Mouse (Mus musculus): ENCODE data around the gene Selenot. TPM values are rescaled to one million over a fixed set of nuclear protein-coding genes. Genes with fewer than 3 reads are reported as not detected.

Gene Selenot
- total RNA-seq, 2 experiments from 2014 or later = 82.6 to 186 TPM

GRCm38 (mm10) chr3:58624981-58625380 lies 48.5 kb downstream of the Selenot start:
- ATAC-seq (replicated peaks; ENCODE audit: low FRiP score, low TSS enrichment, poor library complexity, severe bottlenecking) = no peak

DNA sequence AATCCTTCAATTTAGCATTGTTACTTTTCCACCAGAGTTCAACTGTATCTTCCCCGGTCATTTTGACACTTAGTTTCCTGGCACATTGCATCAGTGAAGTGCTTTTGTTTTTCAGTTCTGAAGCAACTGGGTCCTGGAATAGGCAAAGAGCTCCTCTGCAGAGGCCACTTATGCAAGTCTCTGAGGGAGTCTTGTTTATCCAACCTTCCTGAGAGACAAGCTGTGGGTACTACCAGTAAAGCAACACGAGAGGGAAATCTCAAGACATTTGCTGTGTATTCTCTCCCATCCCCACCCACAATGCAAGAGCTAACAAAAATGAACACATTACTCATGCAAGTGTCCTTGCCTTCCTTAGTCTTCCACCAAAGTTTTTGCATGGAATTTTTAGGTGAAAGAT lies 55.3 kb downstream of the Selenot start:
- no peak for ATAC-seq (replicated peaks; ENCODE audit: low FRiP score, low TSS enrichment, poor library complexity, severe bottlenecking)

GRCm38 (mm10) chr3:58636406-58637295 lies 60.2 kb downstream of the Selenot start, which contains the start of gene Erich6:
Erich6 (minus strand) TSS chr3:58637207.
- ATAC-seq (replicated peaks; ENCODE audit: low FRiP score, low TSS enrichment, poor library complexity, severe bottlenecking) = peak; percentile 65

Other genes with a start within 250 kb of the Selenot start
- gene Tsc22d2, start 161.9 kb upstream of the Selenot start, total RNA-seq (2014; fragmentation: Nextera tagmentation) = 12.9 and 21.5 TPM in 2 replicates
- 17.5 and 25.4 TPM in 2 replicates for gene Tsc22d2, start 161.9 kb upstream of the Selenot start, total RNA-seq (2017)
- 123 and 132 TPM in 2 replicates for gene Eif2a, start 50.8 kb upstream of the Selenot start, total RNA-seq (2014; fragmentation: Nextera tagmentation)
- gene Eif2a, start 50.8 kb upstream of the Selenot start, total RNA-seq (2017) = 149 and 153 TPM in 2 replicates
- gene Serp1, start 50.7 kb upstream of the Selenot start, total RNA-seq (2014; fragmentation: Nextera tagmentation) = 38.0 and 40.2 TPM in 2 replicates
- 64.6 and 71.3 TPM in 2 replicates for gene Serp1, start 50.7 kb upstream of the Selenot start, total RNA-seq (2017)
- not detected in 2 replicates for gene Erich6, start 60.6 kb downstream of the Selenot start, total RNA-seq (2014; fragmentation: Nextera tagmentation)
- gene Erich6, start 60.6 kb downstream of the Selenot start, total RNA-seq (2017) = not detected in 2 replicates
- 6.0 and 14.6 TPM in 2 replicates for gene Siah2, start 115.8 kb downstream of the Selenot start, total RNA-seq (2014; fragmentation: Nextera tagmentation)
- gene Siah2, start 115.8 kb downstream of the Selenot start, total RNA-seq (2017) = 11.6 and 14.9 TPM in 2 replicates
- gene Mindy4b-ps, start 245.7 kb downstream of the Selenot start, total RNA-seq (2014; fragmentation: Nextera tagmentation) = not detected in 2 replicates
- not detected in 2 replicates for gene Mindy4b-ps, start 245.7 kb downstream of the Selenot start, total RNA-seq (2017)

Measured in megakaryocyte-erythroid progenitor cell, adult 5-6 weeks (primary cell).